Mouse (Mus musculus) stomach, postnatal 0 days (tissue): Measurements from ENCODE around the gene Itga4. TPM values are rescaled to one million over a fixed set of nuclear protein-coding genes. Genes with fewer than 3 reads are reported as not detected.

ENCODE experiments used
- ATAC-seq: fragments of 200-750 bp; cut with Nextera tagmentation; 2 replicates; pipeline ENCODE4 v1.8.0; 2017; ENCODE audit not compliant: low FRiP score, low TSS enrichment
- DNase-seq: peaks from one replicate; pipeline ENCODE4 v3.0.0-alpha.2; 2016; ENCODE audit warnings: low spot score
- H3K27ac ChIP-seq: fragments of 300-500 bp; sonication (generic); replicated peaks from 2 replicates; pipeline ENCODE4 v1.5.1; 2014; ENCODE audit warnings: mild to moderate bottlenecking, control low read depth
- H3K27me3 ChIP-seq: fragments of 300-500 bp; sonication (generic); 2 replicates; pipeline ENCODE4 v1.6.1; 2014; ENCODE audit warnings: low read length; ENCODE audit not compliant: control insufficient read depth, insufficient read depth
- H3K36me3 ChIP-seq: fragments of 300-500 bp; sonication (generic); 2 replicates; pipeline ENCODE4 v1.6.1; 2014; ENCODE audit warnings: low read length, mixed read lengths; ENCODE audit not compliant: control insufficient read depth, insufficient read depth
- H3K4me1 ChIP-seq: fragments of 300-500 bp; sonication (generic); replicated peaks from 2 replicates; pipeline ENCODE4 v1.6.1; 2014; ENCODE audit warnings: antibody characterized with exemption; ENCODE audit not compliant: control insufficient read depth, insufficient read depth
- H3K4me2 ChIP-seq: fragments of 300-500 bp; sonication (generic); replicated peaks from 2 replicates; pipeline ENCODE4 v1.6.1; 2014; ENCODE audit warnings: low read depth, mild to moderate bottlenecking, control low read depth, moderate library complexity
- H3K4me3 ChIP-seq: fragments of 300-500 bp; sonication (generic); 2 replicates; pipeline ENCODE4 v1.5.1; 2014; ENCODE audit warnings: low read depth, low read length, control low read depth
- H3K9ac ChIP-seq: fragments of 300-500 bp; sonication (generic); 2 replicates; pipeline ENCODE4 v1.6.1; 2014; ENCODE audit warnings: mild to moderate bottlenecking, low read length, control low read depth, mixed read lengths
- H3K9me3 ChIP-seq: fragments of 300-500 bp; sonication (generic); 2 replicates; pipeline ENCODE4 v1.6.1; 2016; ENCODE audit warnings: low read length; ENCODE audit not compliant: control insufficient read depth
- CTCF ChIP-seq: IDR thresholded peaks from 2 replicates; pipeline ENCODE4 v1.5.1; 2016; ENCODE audit warnings: antibody characterized with exemption, low read depth, mild to moderate bottlenecking, moderate library complexity
- EP300 ChIP-seq: optimal IDR thresholded peaks from 2 replicates; pipeline ENCODE3; 2016; ENCODE audit warnings: antibody characterized with exemption
- WGBS: fragments of 180-500 bp; shearing (Covaris S2); extraction: QIAGEN DNeasy Blood & Tissue Kit; methylation state at CpG from one replicate; pipeline ENCODE4 v1.1.7; 2014; 5-methylcytosine and 5-hydroxymethylcytosine counted together
- polyA plus RNA-seq: library from polyadenylated mRNA; unstranded; fragments of >200 nt; fragmentation: Nextera tagmentation; extraction: Ambion mirVana; gene quantifications from 2 replicates; pipeline ENCODE4 v1.2.1, GENCODE M21; 2015

Itga4 gene
- polyA plus RNA-seq, 1 experiment from 2014 or later: 1.3 TPM

GRCm38 (mm10) chr2:79363920-79364319 lies 108.7 kb downstream of the Itga4 start:
- no peak for ATAC-seq
- no peak for DNase-seq
- no peak overlapping the region for H3K4me2 ChIP-seq
- H3K4me1 ChIP-seq: no peaks in the 10 kb centered on the region
- TF ChIP-seq CTCF: no peak
- TF ChIP-seq EP300: no peak
- 67% methylated on average over 6 of the region's 6 CpGs for WGBS
- no peaks in the 10 kb centered on the region for H3K27me3 ChIP-seq
- H3K9ac ChIP-seq: no peak overlapping the region
- no peak overlapping the region for H3K27ac ChIP-seq
- H3K36me3 ChIP-seq: no peaks in the 10 kb centered on the region
- H3K4me3 ChIP-seq: no peak overlapping the region
- H3K9me3 ChIP-seq: no peaks in the 10 kb centered on the region

- no peak for DNase-seq
- Histone ChIP-seq H3K4me3 (no peak overlapping the region), H3K4me2 (no peak overlapping the region), H3K4me1 (no peaks in the 10 kb centered on the region), H3K27ac (no peak overlapping the region), H3K27me3 (no peaks in the 10 kb centered on the region), H3K36me3 (no peaks in the 10 kb centered on the region), H3K9ac (no peak overlapping the region), H3K9me3 (no peaks in the 10 kb centered on the region)
- WGBS: 75% methylated on average over 18 of the region's 18 CpGs
- no peak for ATAC-seq
- TF ChIP-seq EP300 (no peak), CTCF (peak; percentile 54)
Observed at GRCm38 (mm10) chr2:79367451-79368450, 112.5 kb downstream of the Itga4 start.

GRCm38 (mm10) chr2:79368661-79369060 lies 113.4 kb downstream of the Itga4 start:
- WGBS: 82% methylated on average over 12 of the region's 12 CpGs
- DNase-seq (no peak), ATAC-seq (no peak)

GRCm38 (mm10) chr2:79369061-79369524 lies 113.9 kb downstream of the Itga4 start:
- H3K4me1 ChIP-seq: no peaks in the 10 kb centered on the region
- ATAC-seq (no peak), DNase-seq (no peak)
- H3K36me3 ChIP-seq: no peaks in the 10 kb centered on the region
- no peak overlapping the region for H3K9ac ChIP-seq
- 70% methylated on average over 7 of the region's 7 CpGs for WGBS
- H3K4me2 ChIP-seq: no peak overlapping the region
- no peak overlapping the region for H3K27ac ChIP-seq
- H3K27me3 ChIP-seq: no peaks in the 10 kb centered on the region
- H3K9me3 ChIP-seq: no peaks in the 10 kb centered on the region
- H3K4me3 ChIP-seq: no peak overlapping the region
- no peak for TF ChIP-seq EP300
- TF ChIP-seq CTCF: no peak

More at GRCm38 (mm10) chr2:79368661-79369060, 113.4 kb downstream of the Itga4 start:
- no peak overlapping the region for H3K9ac ChIP-seq
- no peaks in the 10 kb centered on the region for H3K4me1 ChIP-seq
- H3K27ac ChIP-seq: no peak overlapping the region
- H3K4me3 ChIP-seq: no peak overlapping the region
- no peak overlapping the region for H3K4me2 ChIP-seq
- H3K36me3 ChIP-seq: no peaks in the 10 kb centered on the region
- no peaks in the 10 kb centered on the region for H3K27me3 ChIP-seq
- TF ChIP-seq CTCF (no peak), EP300 (no peak)
- no peaks in the 10 kb centered on the region for H3K9me3 ChIP-seq

GRCm38 (mm10) chr2:79369905-79370304 lies 114.7 kb downstream of the Itga4 start:
- Histone ChIP-seq H3K9me3 (no peaks in the 10 kb centered on the region), H3K36me3 (no peaks in the 10 kb centered on the region), H3K4me1 (no peaks in the 10 kb centered on the region), H3K4me2 (no peak overlapping the region), H3K4me3 (no peak overlapping the region), H3K27ac (no peak overlapping the region), H3K27me3 (no peaks in the 10 kb centered on the region), H3K9ac (no peak overlapping the region)
- TF ChIP-seq CTCF (no peak), EP300 (no peak)
- WGBS: 81% methylated on average over 4 of the region's 4 CpGs
- no peak for DNase-seq
- ATAC-seq: no peak

- Histone ChIP-seq H3K4me2 (no peak overlapping the region), H3K9me3 (no peaks in the 10 kb centered on the region), H3K36me3 (no peaks in the 10 kb centered on the region), H3K9ac (no peak overlapping the region), H3K4me1 (no peaks in the 10 kb centered on the region), H3K27me3 (no peaks in the 10 kb centered on the region), H3K4me3 (no peak overlapping the region), H3K27ac (no peak overlapping the region)
- WGBS: 80% methylated on average over 9 of the region's 9 CpGs
- no peak for ATAC-seq
- TF ChIP-seq CTCF (no peak), EP300 (no peak)
- no peak for DNase-seq
Observed at GRCm38 (mm10) chr2:79370711-79371312, 115.6 kb downstream of the Itga4 start.
